Mouse (Mus musculus) midbrain, embryonic 15.5 days (tissue): Measurements from ENCODE around the gene Nat14. TPM values are rescaled to one million over a fixed set of nuclear protein-coding genes. Genes with fewer than 3 reads are reported as not detected.

Experiments
- ATAC-seq: fragments of 200-750 bp; cut with Nextera tagmentation; replicated peaks from 2 replicates; pipeline ENCODE4 v1.8.0; 2017; ENCODE audit warnings: moderate TSS enrichment
- H3K27ac ChIP-seq: fragments of 300-500 bp; sonication (generic); 2 replicates; pipeline ENCODE4 v1.5.1; 2015; ENCODE audit warnings: mild to moderate bottlenecking, inconsistent platforms
- H3K27me3 ChIP-seq: fragments of 300-500 bp; sonication (generic); replicated peaks from 2 replicates; pipeline ENCODE4 v1.6.1; 2015; ENCODE audit warnings: inconsistent platforms
- H3K36me3 ChIP-seq: fragments of 300-500 bp; sonication (generic); replicated peaks from 2 replicates; pipeline ENCODE4 v1.6.1; 2015; ENCODE audit warnings: inconsistent platforms
- H3K4me1 ChIP-seq: fragments of 300-500 bp; sonication (generic); 2 replicates; pipeline ENCODE4 v1.6.1; 2015; ENCODE audit warnings: inconsistent platforms
- H3K4me2 ChIP-seq: fragments of 300-500 bp; sonication (generic); 2 replicates; pipeline ENCODE4 v1.6.1; 2015; ENCODE audit warnings: inconsistent platforms, mild to moderate bottlenecking, moderate library complexity
- H3K4me3 ChIP-seq: fragments of 300-500 bp; sonication (generic); 2 replicates; pipeline ENCODE4 v1.5.1; 2015; ENCODE audit warnings: mild to moderate bottlenecking, inconsistent platforms
- H3K9ac ChIP-seq: fragments of 300-500 bp; sonication (generic); 2 replicates; pipeline ENCODE4 v1.6.1; 2015; ENCODE audit warnings: mild to moderate bottlenecking, inconsistent platforms
- H3K9me3 ChIP-seq: fragments of 300-500 bp; sonication (generic); 2 replicates; pipeline ENCODE4 v1.6.1; 2016; ENCODE audit warnings: inconsistent platforms
- WGBS: fragments of 180-500 bp; shearing (Covaris S2); methylation state at CpG from one replicate; pipeline ENCODE4 v1.1.7; 2015; ENCODE audit warnings: mixed read lengths; 5-methylcytosine and 5-hydroxymethylcytosine counted together
- polyA plus RNA-seq: library from polyadenylated mRNA; unstranded; fragments of >200 nt; fragmentation: Nextera tagmentation; extraction: Ambion mirVana; gene quantifications from 2 replicates; pipeline ENCODE4 v1.2.1, GENCODE M21; 2015

Gene Nat14
- polyA plus RNA-seq, 1 experiment from 2014 or later: 47.7 TPM

GRCm38 (mm10) chr7:4922508-4922907 is 680 bp downstream of the Nat14 start:
- Histone ChIP-seq H3K27me3 (no peaks in the 10 kb centered on the region), H3K9me3 (no peaks in the 10 kb centered on the region), H3K36me3 (peaks cover 10% of the 10 kb centered on the region), H3K27ac (peak overlapping the region; percentile 99), H3K4me2 (peak overlapping the region; percentile 79), H3K4me1 (peaks cover 58% of the 10 kb centered on the region), H3K9ac (peak overlapping the region; percentile 51), H3K4me3 (peak overlapping the region; percentile 44)
- 0% methylated on average over 14 of the region's 14 CpGs for WGBS
- peak; percentile 86 for ATAC-seq

- Histone ChIP-seq H3K4me1 (peaks cover 56% of the 10 kb centered on the region), H3K9me3 (no peaks in the 10 kb centered on the region)
- WGBS: 2% methylated on average over 14 of the region's 14 CpGs
Measured at GRCm38 (mm10) chr7:4922931-4923565, 1.2 kb downstream of the Nat14 start.

GRCm38 (mm10) chr7:4923586-4924364 is 1.9 kb downstream of the Nat14 start:
- Histone ChIP-seq H3K36me3 (peaks cover 10% of the 10 kb centered on the region), H3K27me3 (no peaks in the 10 kb centered on the region), H3K4me1 (peaks cover 56% of the 10 kb centered on the region), H3K9me3 (no peaks in the 10 kb centered on the region), H3K27ac (peak overlapping the region; percentile 99), H3K4me3 (peak overlapping the region; percentile 44), H3K9ac (peak overlapping the region; percentile 61), H3K4me2 (peak overlapping the region; percentile 79)
- 3% methylated on average over 37 of the region's 37 CpGs for WGBS
- ATAC-seq: peak; percentile 5; the same call in 1 of the 2 replicates

More at GRCm38 (mm10) chr7:4922931-4923565, 1.2 kb downstream of the Nat14 start:
- Histone ChIP-seq H3K9ac (peak overlapping the region; percentile 61), H3K4me3 (peak overlapping the region; percentile 44), H3K4me2 (peak overlapping the region; percentile 79), H3K36me3 (peaks cover 10% of the 10 kb centered on the region), H3K27me3 (no peaks in the 10 kb centered on the region), H3K27ac (peak overlapping the region; percentile 99)
- peak; percentile 69 for ATAC-seq

- Histone ChIP-seq H3K9me3 (no peaks in the 10 kb centered on the region), H3K4me2 (peak overlapping the region; percentile 79), H3K27ac (peak overlapping the region; percentile 99), H3K4me3 (peak overlapping the region; percentile 44), H3K36me3 (peaks cover 10% of the 10 kb centered on the region), H3K9ac (peak overlapping the region; percentile 61), H3K4me1 (peaks cover 56% of the 10 kb centered on the region), H3K27me3 (no peaks in the 10 kb centered on the region)
- 1% methylated on average over 4 of the region's 4 CpGs for WGBS
- no peak for ATAC-seq
Measured at GRCm38 (mm10) chr7:4924483-4924882, 2.7 kb downstream of the Nat14 start.

GRCm38 (mm10) chr7:4924891-4925301 is 3.1 kb downstream of the Nat14 start:
- Histone ChIP-seq H3K27me3 (no peaks in the 10 kb centered on the region), H3K4me1 (peaks cover 56% of the 10 kb centered on the region), H3K4me3 (no peak overlapping the region), H3K36me3 (peaks cover 8% of the 10 kb centered on the region), H3K4me2 (peak overlapping the region; percentile 79; the same call in 1 of the 2 replicates), H3K9me3 (no peaks in the 10 kb centered on the region), H3K9ac (no peak overlapping the region), H3K27ac (peak overlapping the region; percentile 99)
- 0% methylated on average over 3 of the region's 4 CpGs for WGBS
- ATAC-seq: no peak

GRCm38 (mm10) chr7:4925441-4926381 is 3.9 kb downstream of the Nat14 start, which contains the start of gene Ssc5d:
TSS of gene Ssc5d (plus strand) at chr7:4925785.
- H3K4me1 ChIP-seq: peaks cover 54% of the 10 kb centered on the region
- H3K9ac ChIP-seq: no peak within 1 kb of the TSS
- no peaks in the 10 kb centered on the region for H3K27me3 ChIP-seq
- ATAC-seq: no peak
- no peaks in the 10 kb centered on the region for H3K9me3 ChIP-seq
- H3K36me3 ChIP-seq: 0 out of 2 replicates have a peak, but pooled peaks cover under 1% of the 10 kb centered on the region
- peak within 1 kb of the TSS; percentile 79 for H3K4me2 ChIP-seq
- 4% methylated on average over 6 of the region's 6 CpGs for WGBS
- no peak within 1 kb of the TSS for H3K4me3 ChIP-seq
- peak within 1 kb of the TSS; percentile 99 for H3K27ac ChIP-seq

- H3K27me3 ChIP-seq: no peaks in the 10 kb centered on the region
- H3K4me3 ChIP-seq: no peak overlapping the region
- no peak overlapping the region for H3K27ac ChIP-seq
- no peak for ATAC-seq
- peaks cover 42% of the 10 kb centered on the region for H3K4me1 ChIP-seq
- H3K9ac ChIP-seq: no peak overlapping the region
- no peak overlapping the region for H3K4me2 ChIP-seq
- H3K36me3 ChIP-seq: no peaks in the 10 kb centered on the region
- no peaks in the 10 kb centered on the region for H3K9me3 ChIP-seq
- WGBS: 73% methylated on average over 16 of the region's 16 CpGs
Measured at GRCm38 (mm10) chr7:4926849-4927248, 5.0 kb downstream of the Nat14 start.

- ATAC-seq: no peak
- H3K4me1 ChIP-seq: peaks cover 38% of the 10 kb centered on the region
Measured at GRCm38 (mm10) chr7:4927711-4928110, 5.9 kb downstream of the Nat14 start.

GRCm38 (mm10) chr7:4928323-4928722 is 6.5 kb downstream of the Nat14 start:
- Histone ChIP-seq H3K27me3 (no peaks in the 10 kb centered on the region), H3K9me3 (no peaks in the 10 kb centered on the region), H3K36me3 (no peaks in the 10 kb centered on the region), H3K9ac (no peak overlapping the region), H3K4me1 (peaks cover 32% of the 10 kb centered on the region), H3K4me2 (no peak overlapping the region), H3K27ac (no peak overlapping the region), H3K4me3 (no peak overlapping the region)
- 90% methylated on average over 17 of the region's 17 CpGs for WGBS
- no peak for ATAC-seq

More at GRCm38 (mm10) chr7:4927711-4928110, 5.9 kb downstream of the Nat14 start:
- H3K27ac ChIP-seq: no peak overlapping the region
- H3K27me3 ChIP-seq: no peaks in the 10 kb centered on the region
- no peak overlapping the region for H3K9ac ChIP-seq
- 61% methylated on average over 8 of the region's 8 CpGs for WGBS
- H3K4me3 ChIP-seq: no peak overlapping the region
- H3K9me3 ChIP-seq: no peaks in the 10 kb centered on the region
- H3K36me3 ChIP-seq: no peaks in the 10 kb centered on the region
- no peak overlapping the region for H3K4me2 ChIP-seq

- no peaks in the 10 kb centered on the region for H3K27me3 ChIP-seq
- H3K9ac ChIP-seq: no peak overlapping the region
- no peaks in the 10 kb centered on the region for H3K9me3 ChIP-seq
- H3K4me1 ChIP-seq: no peaks in the 10 kb centered on the region
- ATAC-seq: no peak
- 81% methylated on average over 12 of the region's 12 CpGs for WGBS
- H3K27ac ChIP-seq: no peak overlapping the region
- no peak overlapping the region for H3K4me2 ChIP-seq
- no peak overlapping the region for H3K4me3 ChIP-seq
- no peaks in the 10 kb centered on the region for H3K36me3 ChIP-seq
Measured at GRCm38 (mm10) chr7:4933103-4933502, 11.3 kb downstream of the Nat14 start.

GRCm38 (mm10) chr7:4934160-4934914 is 12.5 kb downstream of the Nat14 start:
- Histone ChIP-seq H3K4me3 (no peak overlapping the region), H3K36me3 (no peaks in the 10 kb centered on the region), H3K4me2 (no peak overlapping the region), H3K27ac (no peak overlapping the region), H3K27me3 (no peaks in the 10 kb centered on the region), H3K9me3 (no peaks in the 10 kb centered on the region), H3K9ac (no peak overlapping the region), H3K4me1 (no peaks in the 10 kb centered on the region)
- no peak for ATAC-seq
- WGBS: 84% methylated on average over 4 of the region's 4 CpGs
